Mouse (Mus musculus) midbrain, embryonic 15.5 days (tissue): ENCODE results near the gene Gm10837. TPM values are rescaled to one million over a fixed set of nuclear protein-coding genes. Genes with fewer than 3 reads are reported as not detected.

ENCODE experiments used
- ATAC-seq: fragments of 200-750 bp; cut with Nextera tagmentation; replicated peaks from 2 replicates; pipeline ENCODE4 v1.8.0; 2017; ENCODE audit warnings: moderate TSS enrichment
- H3K27ac ChIP-seq: fragments of 300-500 bp; sonication (generic); 2 replicates; pipeline ENCODE4 v1.5.1; 2015; ENCODE audit warnings: mild to moderate bottlenecking, inconsistent platforms
- H3K27me3 ChIP-seq: fragments of 300-500 bp; sonication (generic); replicated peaks from 2 replicates; pipeline ENCODE4 v1.6.1; 2015; ENCODE audit warnings: inconsistent platforms
- H3K36me3 ChIP-seq: fragments of 300-500 bp; sonication (generic); replicated peaks from 2 replicates; pipeline ENCODE4 v1.6.1; 2015; ENCODE audit warnings: inconsistent platforms
- H3K4me1 ChIP-seq: fragments of 300-500 bp; sonication (generic); 2 replicates; pipeline ENCODE4 v1.6.1; 2015; ENCODE audit warnings: inconsistent platforms
- H3K4me2 ChIP-seq: fragments of 300-500 bp; sonication (generic); 2 replicates; pipeline ENCODE4 v1.6.1; 2015; ENCODE audit warnings: inconsistent platforms, mild to moderate bottlenecking, moderate library complexity
- H3K4me3 ChIP-seq: fragments of 300-500 bp; sonication (generic); 2 replicates; pipeline ENCODE4 v1.5.1; 2015; ENCODE audit warnings: mild to moderate bottlenecking, inconsistent platforms
- H3K9ac ChIP-seq: fragments of 300-500 bp; sonication (generic); 2 replicates; pipeline ENCODE4 v1.6.1; 2015; ENCODE audit warnings: mild to moderate bottlenecking, inconsistent platforms
- H3K9me3 ChIP-seq: fragments of 300-500 bp; sonication (generic); 2 replicates; pipeline ENCODE4 v1.6.1; 2016; ENCODE audit warnings: inconsistent platforms
- WGBS: fragments of 180-500 bp; shearing (Covaris S2); methylation state at CpG from one replicate; pipeline ENCODE4 v1.1.7; 2015; ENCODE audit warnings: mixed read lengths; 5-methylcytosine and 5-hydroxymethylcytosine counted together
- polyA plus RNA-seq: library from polyadenylated mRNA; unstranded; fragments of >200 nt; fragmentation: Nextera tagmentation; extraction: Ambion mirVana; gene quantifications from 2 replicates; pipeline ENCODE4 v1.2.1, GENCODE M21; 2015

The Gm10837 gene
- polyA plus RNA-seq, 1 experiment from 2014 or later: 0.77 TPM

GRCm38 (mm10) chr14:122484458-122484843 lies 5.9 kb upstream of the Gm10837 start:
- Histone ChIP-seq H3K27me3 (peaks cover 59% of the 10 kb centered on the region), H3K4me3 (no peak overlapping the region)
- no peak; the same call in 1 of the 2 replicates for ATAC-seq

GRCm38 (mm10) chr14:122484844-122485551 lies 5.4 kb upstream of the Gm10837 start:
- H3K4me2 ChIP-seq: peak overlapping the region; percentile 45
- H3K4me3 ChIP-seq: no peak overlapping the region
- H3K9ac ChIP-seq: 0 out of 2 replicates have a peak overlapping the region, but pooled peaks have one; percentile 1
- peak; percentile 35; the same call in 1 of the 2 replicates for ATAC-seq
- H3K27ac ChIP-seq: peak overlapping the region; percentile 55; the same call in 1 of the 2 replicates
- H3K4me1 ChIP-seq: no peaks in the 10 kb centered on the region
- H3K36me3 ChIP-seq: no peaks in the 10 kb centered on the region
- peaks cover 59% of the 10 kb centered on the region for H3K27me3 ChIP-seq
- H3K9me3 ChIP-seq: no peaks in the 10 kb centered on the region
- 3% methylated on average over 22 of the region's 24 CpGs for whole genome bisulfite sequencing

More at GRCm38 (mm10) chr14:122484458-122484843, 5.9 kb upstream of the Gm10837 start:
- H3K9ac ChIP-seq: no peak overlapping the region
- H3K4me1 ChIP-seq: no peaks in the 10 kb centered on the region
- H3K9me3 ChIP-seq: no peaks in the 10 kb centered on the region
- peak overlapping the region; percentile 66 for H3K27ac ChIP-seq
- peak overlapping the region; percentile 45 for H3K4me2 ChIP-seq
- 16% methylated on average over 4 of the region's 4 CpGs for WGBS
- H3K36me3 ChIP-seq: no peaks in the 10 kb centered on the region

GRCm38 (mm10) chr14:122485635-122486181 lies 4.7 kb upstream of the Gm10837 start:
- Histone ChIP-seq H3K27ac (peak overlapping the region; percentile 55; the same call in 1 of the 2 replicates), H3K27me3 (peaks cover 55% of the 10 kb centered on the region), H3K4me1 (peaks cover 5% of the 10 kb centered on the region), H3K9me3 (no peaks in the 10 kb centered on the region), H3K4me3 (no peak overlapping the region), H3K9ac (0 out of 2 replicates have a peak overlapping the region, but pooled peaks have one; percentile 1), H3K36me3 (no peaks in the 10 kb centered on the region), H3K4me2 (peak overlapping the region; percentile 45)
- 7% methylated on average over 12 of the region's 12 CpGs for WGBS
- ATAC-seq: no peak

- no peak overlapping the region for H3K4me2 ChIP-seq
- H3K27me3 ChIP-seq: peaks cover 59% of the 10 kb centered on the region
- H3K9me3 ChIP-seq: no peaks in the 10 kb centered on the region
- 8% methylated on average over 1 of the region's 1 CpGs for WGBS
- ATAC-seq: no peak
- H3K27ac ChIP-seq: no peak overlapping the region
- no peak overlapping the region for H3K9ac ChIP-seq
- H3K4me1 ChIP-seq: peaks cover 7% of the 10 kb centered on the region
- H3K4me3 ChIP-seq: no peak overlapping the region
- no peaks in the 10 kb centered on the region for H3K36me3 ChIP-seq
These were observed 3.8 kb upstream of the Gm10837 start for GRCm38 (mm10) chr14:122486611-122487010.

- Histone ChIP-seq H3K4me2 (no peak overlapping the region), H3K9me3 (no peaks in the 10 kb centered on the region), H3K27ac (no peak overlapping the region), H3K4me3 (no peak overlapping the region), H3K9ac (no peak overlapping the region), H3K36me3 (no peaks in the 10 kb centered on the region), H3K4me1 (peaks cover 7% of the 10 kb centered on the region), H3K27me3 (peaks cover 54% of the 10 kb centered on the region)
- WGBS: 11% methylated on average over 5 of the region's 5 CpGs
- ATAC-seq: no peak
These were observed 3.0 kb upstream of the Gm10837 start for GRCm38 (mm10) chr14:122487366-122487765.

GRCm38 (mm10) chr14:122489041-122489440 lies 1.3 kb upstream of the Gm10837 start:
- Histone ChIP-seq H3K27ac (no peak overlapping the region), H3K4me2 (no peak overlapping the region), H3K4me3 (no peak overlapping the region), H3K36me3 (no peaks in the 10 kb centered on the region), H3K9me3 (no peaks in the 10 kb centered on the region), H3K4me1 (peaks cover 7% of the 10 kb centered on the region), H3K27me3 (peaks cover 51% of the 10 kb centered on the region), H3K9ac (no peak overlapping the region)
- 4% methylated on average over 5 of the region's 5 CpGs for WGBS
- ATAC-seq: no peak

GRCm38 (mm10) chr14:122489686-122490414 lies 536 bp upstream of the Gm10837 start:
- Histone ChIP-seq H3K4me1 (peaks cover 7% of the 10 kb centered on the region), H3K4me3 (peak overlapping the region; percentile 25; the same call in 1 of the 2 replicates), H3K9me3 (no peaks in the 10 kb centered on the region), H3K27ac (peak overlapping the region; percentile 55; the same call in 1 of the 2 replicates), H3K4me2 (peak overlapping the region; percentile 34; the same call in 1 of the 2 replicates), H3K27me3 (peaks cover 43% of the 10 kb centered on the region), H3K9ac (no peak overlapping the region), H3K36me3 (no peaks in the 10 kb centered on the region)
- no peak for ATAC-seq
- 3% methylated on average over 12 of the region's 12 CpGs for WGBS

GRCm38 (mm10) chr14:122491521-122491920 lies 1.1 kb downstream of the Gm10837 start:
- no peak overlapping the region for H3K9ac ChIP-seq
- no peak overlapping the region for H3K4me2 ChIP-seq
- no peaks in the 10 kb centered on the region for H3K9me3 ChIP-seq
- H3K27me3 ChIP-seq: peaks cover 35% of the 10 kb centered on the region
- no peak for ATAC-seq
- peaks cover 7% of the 10 kb centered on the region for H3K4me1 ChIP-seq
- no peak overlapping the region for H3K27ac ChIP-seq
- no peak overlapping the region for H3K4me3 ChIP-seq
- 59% methylated on average over 6 of the region's 6 CpGs for WGBS
- H3K36me3 ChIP-seq: no peaks in the 10 kb centered on the region

GRCm38 (mm10) chr14:122492015-122492414 lies 1.6 kb downstream of the Gm10837 start:
- H3K9me3 ChIP-seq: no peaks in the 10 kb centered on the region
- no peak for ATAC-seq
- H3K9ac ChIP-seq: no peak overlapping the region
- WGBS: 69% methylated on average over 1 of the region's 1 CpGs
- no peaks in the 10 kb centered on the region for H3K36me3 ChIP-seq
- H3K4me3 ChIP-seq: no peak overlapping the region
- H3K27me3 ChIP-seq: peaks cover 32% of the 10 kb centered on the region
- no peak overlapping the region for H3K27ac ChIP-seq
- no peak overlapping the region for H3K4me2 ChIP-seq
- H3K4me1 ChIP-seq: peaks cover 7% of the 10 kb centered on the region

- no peaks in the 10 kb centered on the region for H3K9me3 ChIP-seq
- no peak overlapping the region for H3K4me3 ChIP-seq
- H3K36me3 ChIP-seq: no peaks in the 10 kb centered on the region
- no peak for ATAC-seq
- no peaks in the 10 kb centered on the region for H3K27me3 ChIP-seq
- no peak overlapping the region for H3K9ac ChIP-seq
- WGBS: 21% methylated on average over 2 of the region's 2 CpGs
- no peak overlapping the region for H3K4me2 ChIP-seq
- H3K4me1 ChIP-seq: no peaks in the 10 kb centered on the region
- H3K27ac ChIP-seq: no peak overlapping the region
These were observed 18.7 kb downstream of the Gm10837 start for GRCm38 (mm10) chr14:122509058-122509457.

- WGBS: 79% methylated on average over 3 of the region's 3 CpGs
- ATAC-seq: no peak
- H3K9me3 ChIP-seq: no peaks in the 10 kb centered on the region
These were observed 21.1 kb downstream of the Gm10837 start for GRCm38 (mm10) chr14:122511519-122511918.

GRCm38 (mm10) chr14:122513511-122514036 lies 23.2 kb downstream of the Gm10837 start:
- Histone ChIP-seq H3K9ac (no peak overlapping the region), H3K36me3 (no peaks in the 10 kb centered on the region), H3K4me2 (no peak overlapping the region), H3K27me3 (no peaks in the 10 kb centered on the region), H3K4me1 (no peaks in the 10 kb centered on the region), H3K27ac (no peak overlapping the region), H3K4me3 (no peak overlapping the region), H3K9me3 (no peaks in the 10 kb centered on the region)
- ATAC-seq: no peak
- WGBS: 74% methylated on average over 1 of the region's 1 CpGs

More at GRCm38 (mm10) chr14:122511519-122511918, 21.1 kb downstream of the Gm10837 start:
- Histone ChIP-seq H3K27ac (no peak overlapping the region), H3K9ac (no peak overlapping the region), H3K4me3 (no peak overlapping the region), H3K4me1 (no peaks in the 10 kb centered on the region), H3K36me3 (no peaks in the 10 kb centered on the region), H3K27me3 (no peaks in the 10 kb centered on the region), H3K4me2 (no peak overlapping the region)
